Mouse (Mus musculus) G1E (cell line): ENCODE data around the gene Kazald1. TPM values are rescaled to one million over a fixed set of nuclear protein-coding genes. Genes with fewer than 3 reads are reported as not detected.

Source experiments
- ATAC-seq: 2 replicates; pipeline ENCODE4 v1.8.0; 2016; ENCODE audit warnings: mild to moderate bottlenecking; ENCODE audit not compliant: insufficient number of reproducible peaks, poor library complexity, low FRiP score, severe bottlenecking; ENCODE audit errors: extremely low read depth
- DNase-seq: peaks from one replicate; pipeline ENCODE4 v3.0.0; 2012; ENCODE audit warnings: low spot score
- H3K27me3 ChIP-seq: 2 replicates; pipeline ENCODE4 v1.6.1; 2012; ENCODE audit warnings: mild to moderate bottlenecking, low read length, inconsistent platforms; ENCODE audit not compliant: insufficient read depth
- H3K36me3 ChIP-seq: replicated peaks from 2 replicates; pipeline ENCODE3; 2012; ENCODE audit warnings: mild to moderate bottlenecking, inconsistent platforms
- H3K4me1 ChIP-seq: 2 replicates; pipeline ENCODE4 v1.6.1; 2012; ENCODE audit warnings: low read depth, low read length, inconsistent platforms, mixed read lengths; ENCODE audit not compliant: insufficient read depth
- H3K4me3 ChIP-seq: 2 replicates; pipeline ENCODE4 v1.5.1; 2012; ENCODE audit warnings: low read depth, mild to moderate bottlenecking, inconsistent platforms, low read length, moderate library complexity, mixed read lengths
- H3K9me3 ChIP-seq: replicated peaks from 2 replicates; pipeline ENCODE4 v1.6.1; 2012; ENCODE audit warnings: inconsistent platforms
- CTCF ChIP-seq: IDR thresholded peaks from 2 replicates; pipeline ENCODE4 v1.5.1; 2012; ENCODE audit warnings: low read depth, low read length, inconsistent platforms, mixed read lengths
- GATA1 ChIP-seq: IDR thresholded peaks from 2 replicates; pipeline ENCODE4 v1.6.1; 2012; ENCODE audit warnings: borderline replicate concordance, low read length, inconsistent platforms, mixed read lengths
- GATA2 ChIP-seq: IDR thresholded peaks from 2 replicates; pipeline ENCODE4 v1.6.1; 2012; ENCODE audit warnings: low read depth, low read length, inconsistent platforms, borderline replicate concordance
- POLR2AphosphoS5 ChIP-seq: IDR thresholded peaks from 2 replicates; pipeline ENCODE4 v1.6.1; 2012; ENCODE audit warnings: low read depth, low read length, inconsistent platforms; ENCODE audit not compliant: insufficient replicate concordance
- TAL1 ChIP-seq: conservative IDR thresholded peaks from 2 replicates; pipeline ENCODE4 v1.6.1; 2012; ENCODE audit warnings: low read depth, low read length, inconsistent platforms, mixed read lengths
- polyA plus RNA-seq: library from polyadenylated mRNA; stranded (reverse); fragments of >175 nt; gene quantifications from 2 replicates; pipeline ENCODE4 v1.2.3, GENCODE M21; 2012
- total RNA-seq, 2 experiments: library from RNA; stranded (forward) in 1 of 2; stranded (reverse) in 1 of 2; fragments of 200-1000 nt in 1 of 2; fragments of >200 nt in 1 of 2; fragmentation: Nextera tagmentation in 1 of 2; gene quantifications; 2 replicates each; pipeline ENCODE4 v1.2.3; 2014 to 2017

Gene Kazald1
- total and polyA plus RNA-seq, 3 experiments: 0.41 to 0.60 (median 0.49) TPM

DNA sequence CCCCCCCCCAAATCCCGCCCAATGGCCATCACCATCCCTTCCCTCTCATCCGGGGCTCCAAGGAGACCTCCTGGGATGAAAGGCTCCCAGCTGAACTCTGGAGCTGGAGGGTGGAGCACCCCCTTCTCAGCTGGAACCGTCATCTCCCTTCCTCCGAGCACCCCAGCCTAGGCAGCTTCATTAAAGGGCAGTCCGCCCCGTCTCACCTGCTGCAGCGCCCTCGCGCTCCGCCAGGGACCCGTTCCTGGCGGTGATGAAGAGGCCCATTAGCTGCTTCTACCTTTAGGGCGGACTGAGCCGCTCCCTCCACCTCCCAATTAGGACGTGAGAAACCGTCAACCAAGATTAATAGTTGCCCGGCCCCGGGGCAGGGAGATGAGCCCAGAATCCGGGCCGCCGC lies 9.8 kb upstream of the Kazald1 start:
- peak overlapping the region; percentile 13; the same call in 1 of the 2 replicates for H3K4me3 ChIP-seq
- DNase-seq (no peak), ATAC-seq (no peak)
- no peaks in the 10 kb centered on the region for H3K9me3 ChIP-seq
- H3K4me1 ChIP-seq: peaks cover 73% of the 10 kb centered on the region
- TF ChIP-seq GATA1: no peak
- TF ChIP-seq GATA2: no peak
- TF ChIP-seq POLR2AphosphoS5: no peak
- no peak for TF ChIP-seq CTCF
- no peak for TF ChIP-seq TAL1
- no peaks in the 10 kb centered on the region for H3K27me3 ChIP-seq
- no peaks in the 10 kb centered on the region for H3K36me3 ChIP-seq

DNA sequence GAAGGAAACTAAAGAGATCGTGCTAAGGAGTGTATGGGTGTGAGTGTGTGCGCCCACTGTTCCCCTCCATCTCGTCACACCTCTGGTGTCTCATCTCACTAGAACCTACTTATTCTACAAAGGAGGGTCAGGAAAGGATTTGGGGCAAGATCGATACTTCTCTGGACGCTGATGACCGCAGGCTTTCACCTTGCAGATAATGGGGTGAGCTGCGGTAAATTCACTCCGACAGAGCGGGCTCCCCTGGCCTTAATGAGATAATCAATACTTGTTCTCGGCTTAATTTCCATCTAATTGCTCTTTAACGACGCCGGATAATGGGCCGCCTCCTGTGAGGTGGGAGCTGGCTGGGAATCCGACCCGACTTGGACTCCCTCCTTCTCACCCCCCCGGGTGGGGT lies 7.9 kb upstream of the Kazald1 start:
- H3K36me3 ChIP-seq: no peaks in the 10 kb centered on the region
- DNase-seq: no peak
- no peak for TF ChIP-seq POLR2AphosphoS5
- TF ChIP-seq GATA1: no peak
- no peak for TF ChIP-seq CTCF
- no peak for TF ChIP-seq GATA2
- no peak for TF ChIP-seq TAL1
- H3K4me3 ChIP-seq: peak overlapping the region; percentile 13; the same call in 1 of the 2 replicates
- H3K4me1 ChIP-seq: peaks cover 84% of the 10 kb centered on the region
- ATAC-seq: no peak
- H3K27me3 ChIP-seq: no peaks in the 10 kb centered on the region
- no peaks in the 10 kb centered on the region for H3K9me3 ChIP-seq

- H3K4me1 ChIP-seq: peaks cover 86% of the 10 kb centered on the region
- H3K9me3 ChIP-seq: no peaks in the 10 kb centered on the region
- ATAC-seq (peak; percentile 79), DNase-seq (peak; percentile 64)
- H3K27me3 ChIP-seq: no peaks in the 10 kb centered on the region
- H3K4me3 ChIP-seq: peak overlapping the region; percentile 14; the same call in 1 of the 2 replicates
- TF ChIP-seq GATA2 (no peak), TAL1 (peak; percentile 83)
- H3K36me3 ChIP-seq: no peaks in the 10 kb centered on the region
Measured at GRCm38 (mm10) chr19:45067758-45068510, 7.1 kb upstream of the Kazald1 start.

DNA sequence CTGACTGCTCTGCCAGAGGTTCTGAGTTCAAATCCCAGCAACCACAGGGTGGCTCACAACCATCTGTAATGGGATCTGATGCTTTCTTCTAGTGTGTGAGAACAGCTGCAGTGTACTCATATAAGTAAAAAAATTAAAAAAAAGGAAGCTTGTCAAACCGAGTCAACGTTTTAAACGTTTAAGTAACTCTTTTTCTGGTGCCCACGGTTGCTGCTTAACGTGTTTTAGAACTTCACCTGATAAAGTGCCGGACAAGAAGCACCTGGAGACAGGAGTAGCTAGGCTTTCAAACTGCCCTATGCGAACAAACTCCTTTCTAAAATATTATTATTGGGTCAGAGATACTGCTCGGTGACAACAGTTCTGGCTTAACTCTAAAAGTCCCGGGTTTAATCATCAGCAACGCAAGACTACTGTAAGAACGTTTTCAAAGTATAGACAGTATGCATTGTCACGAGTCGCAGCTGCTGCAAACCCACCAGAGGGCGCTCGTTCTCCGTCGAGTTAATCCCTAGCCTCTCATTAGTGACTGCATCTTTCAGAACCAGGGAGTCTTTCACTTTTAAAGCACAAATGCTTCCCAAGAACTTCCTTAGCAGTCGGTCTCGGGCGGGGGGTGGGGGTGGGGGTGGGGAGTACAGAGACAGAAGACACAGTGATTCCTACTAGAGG lies 1.0 kb upstream of the Kazald1 start:
- Histone ChIP-seq H3K4me1 (peaks cover 87% of the 10 kb centered on the region), H3K9me3 (no peaks in the 10 kb centered on the region), H3K4me3 (peak overlapping the region; percentile 75), H3K27me3 (peaks cover 24% of the 10 kb centered on the region), H3K36me3 (no peaks in the 10 kb centered on the region)
- ATAC-seq: no peak
- TF ChIP-seq CTCF (peak; percentile 79), GATA1 (no peak)
- DNase-seq: peak; percentile 64

GRCm38 (mm10) chr19:45075323-45076035 lies 438 bp downstream of the Kazald1 start:
- Histone ChIP-seq H3K9me3 (0 out of 2 replicates have a peak, but pooled peaks cover 2% of the 10 kb centered on the region), H3K4me1 (peaks cover 88% of the 10 kb centered on the region), H3K4me3 (peak overlapping the region; percentile 75), H3K36me3 (no peaks in the 10 kb centered on the region), H3K27me3 (peaks cover 27% of the 10 kb centered on the region)
- peak; percentile 45 for DNase-seq
- no peak for ATAC-seq
- TF ChIP-seq TAL1 (no peak), GATA2 (no peak), GATA1 (no peak), CTCF (no peak), POLR2AphosphoS5 (no peak)

GRCm38 (mm10) chr19:45076036-45076575 lies 1.1 kb downstream of the Kazald1 start:
- peak overlapping the region; percentile 75; the same call in 1 of the 2 replicates for H3K4me3 ChIP-seq
- no peak for DNase-seq
- peaks cover 29% of the 10 kb centered on the region for H3K27me3 ChIP-seq
- peaks cover 88% of the 10 kb centered on the region for H3K4me1 ChIP-seq
- TF ChIP-seq CTCF: no peak
- no peaks in the 10 kb centered on the region for H3K36me3 ChIP-seq
- peaks cover 6% of the 10 kb centered on the region; the same call in 1 of the 2 replicates for H3K9me3 ChIP-seq
- no peak for ATAC-seq
